Mouse (Mus musculus): ENCODE measurements at regions not wholly inside any gene's neighbourhood (a gene's known extent, or its start where the extent isn't known, plus 50 kb on each side); places are given as distances from the start of the nearest gene placed in this dataset.

- DNase-seq (ENCODE audit: low spot score) = no peak
Measured at GRCm38 (mm10) chr3:15205266-15206229, 126.6 kb downstream of the Gm9733 start.

GRCm38 (mm10) chr3:15212357-15212756, 119.7 kb downstream of the Gm9733 start:
- no peak for DNase-seq (ENCODE audit: low spot score)

- DNase-seq (ENCODE audit: low spot score) = no peak
Measured at GRCm38 (mm10) chr3:15217591-15217990, 114.5 kb downstream of the Gm9733 start.

- DNase-seq (ENCODE audit: low spot score) = no peak
Measured at GRCm38 (mm10) chr3:15219275-15219674, 112.8 kb downstream of the Gm9733 start.

- no peak for DNase-seq (ENCODE audit: low spot score)
Measured at GRCm38 (mm10) chr3:15223266-15223665, 108.8 kb downstream of the Gm9733 start.

- DNase-seq (ENCODE audit: low spot score) = no peak
Measured at GRCm38 (mm10) chr3:15224452-15224851, 107.7 kb downstream of the Gm9733 start.

GRCm38 (mm10) chr3:15228641-15229040, 103.5 kb downstream of the Gm9733 start:
- DNase-seq (ENCODE audit: low spot score) = no peak

- no peak for DNase-seq (ENCODE audit: low spot score)
Measured at GRCm38 (mm10) chr3:15230204-15230603, 101.9 kb downstream of the Gm9733 start.

- no peak for DNase-seq (ENCODE audit: low spot score)
Measured at GRCm38 (mm10) chr3:15231433-15231832, 100.7 kb downstream of the Gm9733 start.

- peak; percentile 15 for DNase-seq (ENCODE audit: low spot score)
Measured at GRCm38 (mm10) chr3:15237817-15238432, 94.2 kb downstream of the Gm9733 start.

GRCm38 (mm10) chr3:15242388-15242787, 89.7 kb downstream of the Gm9733 start:
- DNase-seq (ENCODE audit: low spot score) = no peak

- no peak for DNase-seq (ENCODE audit: low spot score)
Measured at GRCm38 (mm10) chr3:15243584-15243983, 88.5 kb downstream of the Gm9733 start.

- DNase-seq (ENCODE audit: low spot score) = peak; percentile 48
Measured at GRCm38 (mm10) chr3:15244999-15245398, 87.1 kb downstream of the Gm9733 start.

Data from layer of hippocampus, adult 9-10 months (tissue).